Mouse (Mus musculus): Measurements from ENCODE around the gene Oxgr1. TPM values are rescaled to one million over a fixed set of nuclear protein-coding genes. Genes with fewer than 3 reads are reported as not detected.

Gene Oxgr1
- not detected in 2 replicates for total RNA-seq (2017)

- ATAC-seq (replicated peaks in 1 of 2; ENCODE audit: insufficient read depth in 1 of 2, low FRiP score in 2 of 2, low TSS enrichment in 1 of 2, low read depth in 1 of 2, poor library complexity in 2 of 2, severe bottlenecking in 2 of 2): no peak
Measured at GRCm38 (mm10) chr14:120042187-120042820, at the start of gene Oxgr1. Gene Oxgr1 (minus strand): TSS chr14:120042435.

GRCm38 (mm10) chr14:120090401-120090800 is 48.2 kb upstream of the Oxgr1 start:
- ATAC-seq (replicated peaks in 1 of 2; ENCODE audit: insufficient read depth in 1 of 2, low FRiP score in 2 of 2, low TSS enrichment in 1 of 2, low read depth in 1 of 2, poor library complexity in 2 of 2, severe bottlenecking in 2 of 2): no peak

- no peak for ATAC-seq (replicated peaks in 1 of 2; ENCODE audit: insufficient read depth in 1 of 2, low FRiP score in 2 of 2, low TSS enrichment in 1 of 2, low read depth in 1 of 2, poor library complexity in 2 of 2, severe bottlenecking in 2 of 2)
Measured at GRCm38 (mm10) chr14:120089649-120090360, 47.6 kb upstream of the Oxgr1 start.

- ATAC-seq (replicated peaks in 1 of 2; ENCODE audit: insufficient read depth in 1 of 2, low FRiP score in 2 of 2, low TSS enrichment in 1 of 2, low read depth in 1 of 2, poor library complexity in 2 of 2, severe bottlenecking in 2 of 2): no peak
Measured at GRCm38 (mm10) chr14:120089006-120089648, 46.9 kb upstream of the Oxgr1 start.

GRCm38 (mm10) chr14:120084084-120084667 is 41.9 kb upstream of the Oxgr1 start:
- ATAC-seq (replicated peaks in 1 of 2; ENCODE audit: insufficient read depth in 1 of 2, low FRiP score in 2 of 2, low TSS enrichment in 1 of 2, low read depth in 1 of 2, poor library complexity in 2 of 2, severe bottlenecking in 2 of 2): no peak

- peak; percentile 46 to 72 for ATAC-seq (replicated peaks in 1 of 2; ENCODE audit: insufficient read depth in 1 of 2, low FRiP score in 2 of 2, low TSS enrichment in 1 of 2, low read depth in 1 of 2, poor library complexity in 2 of 2, severe bottlenecking in 2 of 2)
Measured at GRCm38 (mm10) chr14:120076192-120076591, 34.0 kb upstream of the Oxgr1 start.

- no peak; a peak in 1 of 4 replicates for ATAC-seq (replicated peaks in 1 of 2; ENCODE audit: insufficient read depth in 1 of 2, low FRiP score in 2 of 2, low TSS enrichment in 1 of 2, low read depth in 1 of 2, poor library complexity in 2 of 2, severe bottlenecking in 2 of 2)
Measured at GRCm38 (mm10) chr14:120075746-120076145, 33.5 kb upstream of the Oxgr1 start.

- no peak for ATAC-seq (replicated peaks in 1 of 2; ENCODE audit: insufficient read depth in 1 of 2, low FRiP score in 2 of 2, low TSS enrichment in 1 of 2, low read depth in 1 of 2, poor library complexity in 2 of 2, severe bottlenecking in 2 of 2)
Measured at GRCm38 (mm10) chr14:120074231-120074630, 32.0 kb upstream of the Oxgr1 start.

GRCm38 (mm10) chr14:120061096-120061495 is 18.9 kb upstream of the Oxgr1 start:
- ATAC-seq (replicated peaks in 1 of 2; ENCODE audit: insufficient read depth in 1 of 2, low FRiP score in 2 of 2, low TSS enrichment in 1 of 2, low read depth in 1 of 2, poor library complexity in 2 of 2, severe bottlenecking in 2 of 2): peak in 1 of 2 experiments; percentile 42; a peak in 1 of 4 replicates

GRCm38 (mm10) chr14:120033454-120033853 is 8.8 kb downstream of the Oxgr1 start:
- no peak for ATAC-seq (replicated peaks in 1 of 2; ENCODE audit: insufficient read depth in 1 of 2, low FRiP score in 2 of 2, low TSS enrichment in 1 of 2, low read depth in 1 of 2, poor library complexity in 2 of 2, severe bottlenecking in 2 of 2)

GRCm38 (mm10) chr14:120019948-120020347 is 22.3 kb downstream of the Oxgr1 start:
- no peak for ATAC-seq (replicated peaks in 1 of 2; ENCODE audit: insufficient read depth in 1 of 2, low FRiP score in 2 of 2, low TSS enrichment in 1 of 2, low read depth in 1 of 2, poor library complexity in 2 of 2, severe bottlenecking in 2 of 2)

- ATAC-seq (replicated peaks in 1 of 2; ENCODE audit: insufficient read depth in 1 of 2, low FRiP score in 2 of 2, low TSS enrichment in 1 of 2, low read depth in 1 of 2, poor library complexity in 2 of 2, severe bottlenecking in 2 of 2): no peak
Measured at GRCm38 (mm10) chr14:120009969-120010872, 32.0 kb downstream of the Oxgr1 start.

- no peak for ATAC-seq (replicated peaks in 1 of 2; ENCODE audit: insufficient read depth in 1 of 2, low FRiP score in 2 of 2, low TSS enrichment in 1 of 2, low read depth in 1 of 2, poor library complexity in 2 of 2, severe bottlenecking in 2 of 2)
Measured at GRCm38 (mm10) chr14:120005153-120005552, 37.1 kb downstream of the Oxgr1 start.

- no peak for ATAC-seq (replicated peaks in 1 of 2; ENCODE audit: insufficient read depth in 1 of 2, low FRiP score in 2 of 2, low TSS enrichment in 1 of 2, low read depth in 1 of 2, poor library complexity in 2 of 2, severe bottlenecking in 2 of 2)
Measured at GRCm38 (mm10) chr14:120003661-120004060, 38.6 kb downstream of the Oxgr1 start.

- no peak for ATAC-seq (replicated peaks in 1 of 2; ENCODE audit: insufficient read depth in 1 of 2, low FRiP score in 2 of 2, low TSS enrichment in 1 of 2, low read depth in 1 of 2, poor library complexity in 2 of 2, severe bottlenecking in 2 of 2)
Measured at GRCm38 (mm10) chr14:120002673-120003072, 39.6 kb downstream of the Oxgr1 start.

GRCm38 (mm10) chr14:119989651-119990050 is 52.6 kb downstream of the Oxgr1 start:
- no peak for ATAC-seq (replicated peaks in 1 of 2; ENCODE audit: insufficient read depth in 1 of 2, low FRiP score in 2 of 2, low TSS enrichment in 1 of 2, low read depth in 1 of 2, poor library complexity in 2 of 2, severe bottlenecking in 2 of 2)

All from hematopoietic stem cell, adult 5-6 weeks (primary cell).